Mouse (Mus musculus): ENCODE data around the gene Elf2. TPM values are rescaled to one million over a fixed set of nuclear protein-coding genes. Genes with fewer than 3 reads are reported as not detected.

Elf2 gene
- total and polyA plus RNA-seq, 3 experiments: 25.6 to 56.9 (median 55.7) TPM

DNA sequence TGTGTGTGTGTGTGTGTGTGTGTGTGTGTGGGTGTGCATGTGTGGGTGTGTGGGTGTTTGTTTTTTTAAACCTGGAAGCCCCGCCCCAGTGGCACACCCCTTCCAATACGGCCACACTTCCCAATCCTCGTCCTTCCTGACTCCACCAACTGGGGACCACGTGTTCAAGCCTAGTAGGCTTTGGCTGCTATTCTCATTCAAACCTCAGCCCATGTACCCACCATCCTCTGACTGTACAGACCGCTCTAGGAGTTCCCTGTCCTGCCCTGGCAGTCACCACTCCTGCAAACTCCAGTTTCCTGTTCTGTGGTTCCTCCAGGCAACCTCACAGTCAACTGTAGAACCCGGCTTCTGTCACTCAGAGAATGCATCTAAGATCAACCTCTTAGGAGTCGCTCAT is 101.9 kb downstream of the Elf2 start:
- Histone ChIP-seq H3K36me3 (ENCODE audit: control insufficient read depth, insufficient read depth, low read length) (peaks cover 3% of the 10 kb centered on the region; the same call in 1 of the 2 replicates), H3K79me2 (replicated peaks; ENCODE audit: control insufficient read depth, insufficient read depth, low read length) (peaks cover 8% of the 10 kb centered on the region), H3K27me3 (ENCODE audit: control insufficient read depth, insufficient read depth, low read length) (no peaks in the 10 kb centered on the region), H3K27ac (no peak overlapping the region), H3K4me1 (ENCODE audit: control insufficient read depth, insufficient read depth, low read length) (peaks cover 6% of the 10 kb centered on the region), H3K9ac (ENCODE audit: low read depth, low read length) (no peak overlapping the region), H3K4me3 (no peak overlapping the region)
- no peak for TF ChIP-seq CTCF (IDR thresholded peaks at IDR 0.05)
- TF ChIP-seq EP300 (IDR thresholded peaks at IDR 0.05; ENCODE audit: insufficient read depth, low read depth, low read length): no peak
- no peak for TF ChIP-seq POLR2A (IDR thresholded peaks at IDR 0.05; ENCODE audit: insufficient read depth, low read depth, low read length)
- intact Hi-C loops (cut with DNase I): no loop called here
- WGBS: 49% methylated on average over 7 of the region's 7 CpGs
- DNase-seq: no peak

- peaks cover 9% of the 10 kb centered on the region for H3K4me1 ChIP-seq (ENCODE audit: control insufficient read depth, insufficient read depth, low read length)
- WGBS: 49% methylated on average over 5 of the region's 5 CpGs
- H3K27ac ChIP-seq: peak overlapping the region; percentile 87
- no peaks in the 10 kb centered on the region for H3K27me3 ChIP-seq (ENCODE audit: control insufficient read depth, insufficient read depth, low read length)
- H3K4me3 ChIP-seq: no peak overlapping the region
- TF ChIP-seq EP300 (IDR thresholded peaks at IDR 0.05; ENCODE audit: insufficient read depth, low read depth, low read length): no peak
- no peak for TF ChIP-seq CTCF (IDR thresholded peaks at IDR 0.05)
- TF ChIP-seq POLR2A (IDR thresholded peaks at IDR 0.05; ENCODE audit: insufficient read depth, low read depth, low read length): no peak
- peak overlapping the region; percentile 53; the same call in 1 of the 2 replicates for H3K9ac ChIP-seq (ENCODE audit: low read depth, low read length)
- DNase-seq: no peak
- peaks cover 10% of the 10 kb centered on the region for H3K79me2 ChIP-seq (replicated peaks; ENCODE audit: control insufficient read depth, insufficient read depth, low read length)
- H3K36me3 ChIP-seq (ENCODE audit: control insufficient read depth, insufficient read depth, low read length): peaks cover 5% of the 10 kb centered on the region; the same call in 1 of the 2 replicates
- intact Hi-C loops (cut with DNase I): loop anchor here (1.0 to 5.0 kb wide), 3 partner anchors 118 to 173 kb away; partner anchors contain the start of gene Ndufc1
Observed at GRCm38 (mm10) chr3:51234752-51235055, 105.8 kb downstream of the Elf2 start.

DNA sequence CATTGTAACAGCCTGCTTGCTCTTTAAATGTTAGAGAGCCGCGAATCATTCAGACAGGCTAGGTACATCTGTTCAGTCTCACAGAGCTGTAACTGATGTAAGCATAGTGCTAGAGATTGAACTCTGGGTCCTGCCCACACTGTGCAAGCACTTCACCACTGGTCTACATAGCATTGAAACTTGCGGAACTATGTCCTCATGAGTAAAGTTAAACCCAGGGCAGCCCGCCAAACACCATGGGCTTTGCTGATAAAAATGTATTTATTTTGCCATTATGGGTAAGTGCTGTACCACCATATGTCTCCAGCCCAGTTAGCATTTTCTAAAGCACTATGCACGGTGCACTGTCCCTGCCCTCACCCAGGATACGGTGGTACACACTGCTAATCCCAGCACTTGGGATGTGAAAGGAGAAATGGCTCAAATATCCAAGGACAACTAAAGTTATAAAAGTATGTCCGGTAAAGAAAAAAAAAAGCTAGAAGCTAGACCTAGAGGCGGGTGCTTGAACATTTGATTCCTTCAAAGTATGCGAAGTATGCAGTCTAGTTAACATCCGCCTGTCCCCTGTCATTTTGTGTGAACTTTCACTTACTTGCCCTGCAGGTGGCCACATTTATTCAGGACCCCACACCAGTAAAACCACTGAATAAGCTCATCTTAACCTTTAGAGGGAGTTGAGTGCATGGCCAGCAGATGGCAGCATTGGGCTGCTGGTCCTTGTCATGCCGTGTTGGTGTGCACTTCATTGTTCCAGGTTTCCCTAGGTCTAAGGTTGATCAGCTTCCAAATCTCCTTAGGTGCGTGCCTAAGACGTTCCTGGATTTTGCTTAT is 106.3 kb downstream of the Elf2 start:
- Histone ChIP-seq H3K9ac (ENCODE audit: low read depth, low read length) (peak overlapping the region; percentile 53), H3K36me3 (ENCODE audit: control insufficient read depth, insufficient read depth, low read length) (peaks cover 5% of the 10 kb centered on the region; the same call in 1 of the 2 replicates), H3K27me3 (ENCODE audit: control insufficient read depth, insufficient read depth, low read length) (no peaks in the 10 kb centered on the region), H3K4me3 (no peak overlapping the region; the same call in 1 of the 2 replicates), H3K79me2 (replicated peaks; ENCODE audit: control insufficient read depth, insufficient read depth, low read length) (peaks cover 10% of the 10 kb centered on the region), H3K4me1 (ENCODE audit: control insufficient read depth, insufficient read depth, low read length) (peaks cover 9% of the 10 kb centered on the region), H3K27ac (peak overlapping the region; percentile 87)
- peak; percentile 85 to 89 for DNase-seq
- TF ChIP-seq CTCF (IDR thresholded peaks at IDR 0.05) (peak; percentile 97), POLR2A (IDR thresholded peaks at IDR 0.05; ENCODE audit: insufficient read depth, low read depth, low read length) (peak; percentile 7; the same call in 1 of the 2 replicates), EP300 (IDR thresholded peaks at IDR 0.05; ENCODE audit: insufficient read depth, low read depth, low read length) (peak; percentile 94; the same call in 1 of the 2 replicates)
- intact Hi-C loops (cut with DNase I): loop anchor here (1.0 to 5.0 kb wide), 3 partner anchors 118 to 173 kb away; partner anchors contain the start of gene Ndufc1
- 25% methylated on average over 13 of the region's 13 CpGs for WGBS

- TF ChIP-seq EP300 (IDR thresholded peaks at IDR 0.05; ENCODE audit: insufficient read depth, low read depth, low read length) (peak; percentile 100), POLR2A (IDR thresholded peaks at IDR 0.05; ENCODE audit: insufficient read depth, low read depth, low read length) (peak; percentile 48), CTCF (IDR thresholded peaks at IDR 0.05) (no peak)
- Histone ChIP-seq H3K36me3 (ENCODE audit: control insufficient read depth, insufficient read depth, low read length) (peaks cover 5% of the 10 kb centered on the region; the same call in 1 of the 2 replicates), H3K79me2 (replicated peaks; ENCODE audit: control insufficient read depth, insufficient read depth, low read length) (peaks cover 8% of the 10 kb centered on the region), H3K4me1 (ENCODE audit: control insufficient read depth, insufficient read depth, low read length) (peaks cover 7% of the 10 kb centered on the region), H3K4me3 (no peak overlapping the region), H3K27me3 (ENCODE audit: control insufficient read depth, insufficient read depth, low read length) (no peaks in the 10 kb centered on the region), H3K9ac (ENCODE audit: low read depth, low read length) (peak overlapping the region; percentile 45), H3K27ac (peak overlapping the region; percentile 87)
- WGBS: 67% methylated on average over 5 of the region's 5 CpGs
- peak; percentile 60 to 82 for DNase-seq
- intact Hi-C loops (cut with DNase I): loop anchor here (5.0 kb wide), 2 partner anchors 119 to 174 kb away; partner anchors contain the start of gene Ndufc1
Observed at GRCm38 (mm10) chr3:51233474-51233873, 107.0 kb downstream of the Elf2 start.

DNA sequence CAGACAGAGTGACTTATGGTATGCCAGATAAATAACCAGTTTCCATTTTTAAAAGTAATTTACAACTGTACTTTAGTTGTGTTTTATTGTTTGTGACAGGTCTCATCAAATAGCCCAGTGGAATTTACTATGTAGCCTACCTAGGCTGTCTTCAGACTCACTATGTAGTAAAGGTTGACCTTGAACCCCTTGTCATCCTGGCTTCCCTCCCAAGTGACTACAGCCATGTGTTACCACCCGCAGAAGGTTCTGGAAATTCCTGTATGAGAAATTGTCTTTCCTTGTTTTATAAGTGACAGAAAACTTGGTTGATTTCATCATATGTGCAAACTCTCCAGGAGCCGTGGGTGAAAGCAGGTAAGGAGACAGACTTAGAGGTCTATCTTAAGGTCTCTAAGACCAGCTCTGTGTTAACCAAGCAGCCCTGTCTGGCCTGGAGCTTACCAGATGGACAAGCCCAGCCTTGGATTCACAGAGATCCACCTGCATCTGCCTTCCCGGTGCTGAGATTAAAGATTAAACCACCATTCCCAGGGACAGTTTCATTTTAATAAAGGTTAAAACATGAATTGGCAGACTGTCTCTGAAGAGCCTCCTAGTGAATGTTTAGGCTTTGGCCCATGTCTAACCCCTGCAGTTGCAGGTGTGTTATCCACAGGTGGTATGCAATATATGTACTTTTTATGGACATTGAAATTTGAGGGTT is 108.1 kb downstream of the Elf2 start:
- Histone ChIP-seq H3K27me3 (ENCODE audit: control insufficient read depth, insufficient read depth, low read length) (no peaks in the 10 kb centered on the region), H3K4me3 (no peak overlapping the region), H3K79me2 (replicated peaks; ENCODE audit: control insufficient read depth, insufficient read depth, low read length) (0 out of 2 replicates have a peak, but pooled peaks cover 5% of the 10 kb centered on the region), H3K4me1 (ENCODE audit: control insufficient read depth, insufficient read depth, low read length) (peaks cover 4% of the 10 kb centered on the region), H3K27ac (peak overlapping the region; percentile 87), H3K36me3 (ENCODE audit: control insufficient read depth, insufficient read depth, low read length) (peaks cover 2% of the 10 kb centered on the region; the same call in 1 of the 2 replicates), H3K9ac (ENCODE audit: low read depth, low read length) (no peak overlapping the region)
- DNase-seq: no peak
- intact Hi-C loops (cut with DNase I): loop anchor here (5.0 kb wide), 2 partner anchors 120 to 175 kb away; partner anchors contain the start of gene Ndufc1
- TF ChIP-seq EP300 (IDR thresholded peaks at IDR 0.05; ENCODE audit: insufficient read depth, low read depth, low read length) (no peak), POLR2A (IDR thresholded peaks at IDR 0.05; ENCODE audit: insufficient read depth, low read depth, low read length) (no peak), CTCF (IDR thresholded peaks at IDR 0.05) (no peak)
- WGBS: 73% methylated on average over 3 of the region's 3 CpGs

All from heart, adult 2 months (tissue).